Mouse (Mus musculus): ENCODE data around the gene Nmral1.

GRCm38 (mm10) chr16:4765852-4766251 is 46.7 kb upstream of the Nmral1 start:
- TF ChIP-seq CTCF (IDR thresholded peaks at IDR 0.05; ENCODE audit: low read depth), result no peak
- TF ChIP-seq EP300 (IDR thresholded peaks at IDR 0.05; ENCODE audit: low read depth), result no peak
